Comparison of ENCODE assay signal across 34 mouse cellular contexts in the genomic region with DNA sequence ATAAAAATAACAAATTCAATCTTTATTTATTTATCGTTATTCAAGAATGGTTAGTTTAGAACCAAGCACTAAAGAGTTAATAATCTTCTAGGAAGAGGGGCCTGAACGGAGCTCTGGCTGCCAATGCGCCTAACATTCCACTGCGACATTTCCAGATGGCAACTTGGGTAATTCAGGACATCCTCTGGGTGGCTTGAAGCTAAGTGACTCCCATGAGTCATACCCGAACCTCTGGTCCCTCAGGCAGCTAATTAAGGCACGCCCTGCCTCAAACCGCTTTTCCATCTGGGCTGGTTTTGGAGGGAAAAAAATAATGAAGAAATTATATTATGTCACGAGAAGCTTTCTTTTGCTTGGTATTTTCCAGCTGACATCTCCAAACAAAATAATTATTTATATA. TPM values are rescaled to one million over a fixed set of nuclear protein-coding genes. Genes with fewer than 3 reads are reported as not detected.
DNase-seq lines count a peak whose midpoint lies in the region; ATAC-seq and TF ChIP-seq lines count a peak whose summit lies in the region.
"Had no signal": no experiment of that assay in that cellular context is flagged by ENCODE, and none has a peak within 500 bp of the region (broad histone marks: within the 10 kb centered on the region; RNA-seq: fewer than 3 reads in every experiment).

No protein-coding gene starts in this region.

- TF ChIP-seq EP300 in lung, postnatal 0 days (IDR thresholded peaks at IDR 0.05), result no peak

- no peak overlapping the region for H3K9ac ChIP-seq in lung, postnatal 0 days (replicated peaks; ENCODE audit: low read depth)
- H3K9ac ChIP-seq: embryonic facial prominence, embryonic 15.5 days; forebrain, embryonic 12.5 days; forebrain, postnatal 0 days; heart, embryonic 15.5 days; kidney, embryonic 15.5 days; limb, embryonic 13.5 days; liver, embryonic 12.5 days; liver, postnatal 0 days; midbrain, embryonic 13.5 days; neural tube, embryonic 13.5 days had no signal

- WGBS in heart, embryonic 10.5 days, result 56% methylated on average over 8 of the region's 8 CpGs
- 42% methylated on average over 8 of the region's 8 CpGs for WGBS in lung, postnatal 0 days

- TF ChIP-seq CTCF in lung, postnatal 0 days (IDR thresholded peaks at IDR 0.05), result no peak

- H3K36me3 ChIP-seq in heart, embryonic 10.5 days, result no peaks in the 10 kb centered on the region
- no peaks in the 10 kb centered on the region for H3K36me3 ChIP-seq in lung, postnatal 0 days (ENCODE audit: insufficient read depth, low read length)
- H3K36me3 ChIP-seq: embryonic facial prominence, embryonic 15.5 days; forebrain, embryonic 12.5 days; heart, embryonic 15.5 days; hindbrain, embryonic 10.5 days; kidney, embryonic 15.5 days; limb, embryonic 13.5 days; liver, embryonic 12.5 days; midbrain, embryonic 13.5 days; neural tube, embryonic 13.5 days had no signal

- no peaks in the 10 kb centered on the region for H3K27me3 ChIP-seq in heart, embryonic 10.5 days (ENCODE audit: insufficient read depth, poor library complexity, severe bottlenecking)
- H3K27me3 ChIP-seq in lung, postnatal 0 days (replicated peaks; ENCODE audit: insufficient read depth, low read length), result no peaks in the 10 kb centered on the region
- H3K27me3 ChIP-seq: embryonic facial prominence, embryonic 15.5 days; forebrain, embryonic 12.5 days; heart, embryonic 15.5 days; kidney, embryonic 15.5 days; limb, embryonic 13.5 days; liver, embryonic 12.5 days; midbrain, embryonic 13.5 days; neural tube, embryonic 13.5 days had no signal

- H3K4me2 ChIP-seq in lung, postnatal 0 days (replicated peaks; ENCODE audit: low read depth, low read length), result no peak overlapping the region
- H3K4me2 ChIP-seq: embryonic facial prominence, embryonic 15.5 days; forebrain, embryonic 12.5 days; heart, embryonic 15.5 days; kidney, embryonic 15.5 days; limb, embryonic 13.5 days; midbrain, embryonic 13.5 days; neural tube, embryonic 13.5 days had no signal

- no peaks in the 10 kb centered on the region for H3K4me1 ChIP-seq in heart, embryonic 10.5 days
- H3K4me1 ChIP-seq in lung, postnatal 0 days (ENCODE audit: insufficient read depth, low read depth, low read length), result no peaks in the 10 kb centered on the region
- H3K4me1 ChIP-seq: forebrain, embryonic 12.5 days; heart, embryonic 15.5 days; hindbrain, embryonic 10.5 days; kidney, embryonic 15.5 days; midbrain, embryonic 13.5 days; neural tube, embryonic 13.5 days had no signal

- no peak overlapping the region for H3K27ac ChIP-seq in heart, embryonic 10.5 days
- no peak overlapping the region for H3K27ac ChIP-seq in lung, postnatal 0 days (ENCODE audit: low read length)
- H3K27ac ChIP-seq: embryonic facial prominence, embryonic 15.5 days; forebrain, embryonic 12.5 days; heart, embryonic 15.5 days; hindbrain, embryonic 10.5 days; kidney, embryonic 15.5 days; left cerebral cortex, adult 2 months; limb, embryonic 13.5 days; liver, embryonic 12.5 days; midbrain, embryonic 13.5 days; neural tube, embryonic 13.5 days had no signal

- DNase-seq in gastrocnemius, adult 18-20 months (ENCODE audit: low spot score), result peak; percentile 47
- DNase-seq in gastrocnemius, postnatal 10 days, result no peak
- peak; percentile 15 to 42 for DNase-seq in heart, postnatal 10 days
- no peak for DNase-seq in heart, embryonic 10.5 days (ENCODE audit: low spot score)
- peak; percentile 22 for DNase-seq in lung, postnatal 0 days (ENCODE audit: low spot score)
- DNase-seq in lung, postnatal 14 days, result no peak
- no peak for DNase-seq in cerebellum, postnatal 4 days (ENCODE audit: low spot score in 2 of 2)
- DNase-seq: adrenal gland, adult 8-10 months; B cell, adult 2 months; cerebellum, adult 11 months; cerebellum, adult 9-10 months; cerebellum, postnatal 36 days; forebrain, postnatal 0 days; kidney, adult 18-20 months; kidney, postnatal 25 days; liver, postnatal 0 days; lung, postnatal 10 days; right cerebral cortex, postnatal 4 days; thymus, adult 2 months; thymus, postnatal 36 days had no signal

- intact Hi-C loops in heart, postnatal 10 days (cut with DNase I), result no loop called here

- no peaks in the 10 kb centered on the region for H3K9me3 ChIP-seq in heart, embryonic 10.5 days
- H3K9me3 ChIP-seq in lung, postnatal 0 days (ENCODE audit: low read length), result no peaks in the 10 kb centered on the region
- H3K9me3 ChIP-seq: embryonic facial prominence, embryonic 15.5 days; forebrain, embryonic 12.5 days; heart, embryonic 15.5 days; hindbrain, embryonic 10.5 days; kidney, embryonic 15.5 days; limb, embryonic 13.5 days; liver, embryonic 12.5 days; midbrain, embryonic 13.5 days; neural tube, embryonic 13.5 days had no signal

- H3K4me3 ChIP-seq in heart, embryonic 10.5 days, result no peak overlapping the region
- no peak overlapping the region for H3K4me3 ChIP-seq in lung, postnatal 0 days (ENCODE audit: low read depth, low read length)
- H3K4me3 ChIP-seq: embryonic facial prominence, embryonic 15.5 days; forebrain, embryonic 12.5 days; heart, embryonic 15.5 days; hindbrain, embryonic 10.5 days; kidney, embryonic 15.5 days; left cerebral cortex, adult 2 months; limb, embryonic 13.5 days; liver, embryonic 12.5 days; midbrain, embryonic 13.5 days; neural tube, embryonic 13.5 days had no signal

- no peak for ATAC-seq in lung, postnatal 0 days
- 0 out of 2 replicates have a peak, but pooled peaks have one; percentile 15 for ATAC-seq in granulocyte monocyte progenitor cell, adult 5-6 weeks (replicated peaks; ENCODE audit: poor library complexity, severe bottlenecking)
- ATAC-seq: activated CD4-positive, CD25-positive, alpha-beta regulatory T cell, adult 4 months; forebrain, postnatal 0 days; hindbrain, embryonic 16.5 days; midbrain, embryonic 13.5 days had no signal

RNA-seq across cellular contexts. Expression of a gene that starts 14.6 kb away (rescaled TPM):
- total RNA-seq in gastrocnemius, adult 18-20 months (2021), result 10 to 100 TPM; 10.2 to 12.7 TPM
- 10 to 100 TPM; 65.9 to 76.6 TPM for total RNA-seq in gastrocnemius, postnatal 10 days (2021)
- 10 to 100 TPM; 33.3 to 35.8 TPM for total RNA-seq in heart, postnatal 10 days (2021)
- 3.1 and 4.7 TPM in 2 replicates for polyA plus RNA-seq in heart, embryonic 10.5 days (2016; fragmentation: Nextera tagmentation; extraction: Ambion mirVana)
- 3.0 and 4.0 TPM in 2 replicates for polyA plus RNA-seq in lung, postnatal 0 days (2015; fragmentation: Nextera tagmentation; extraction: Ambion mirVana)
- 3.6 and 5.8 TPM in 2 replicates for total RNA-seq in granulocyte monocyte progenitor cell, adult 5-6 weeks (2014; fragmentation: Nextera tagmentation)
- total RNA-seq in granulocyte monocyte progenitor cell, adult 5-6 weeks (2017), result 4.7 and 6.2 TPM in 2 replicates

RNA-seq across cellular contexts. Expression of a gene that starts 36.8 kb away (rescaled TPM):
- total RNA-seq in gastrocnemius, adult 18-20 months (2021), result 1 to 10 TPM in 1 of 2 experiments, under 1 TPM in 1; 0.23 to 1.1 TPM
- total RNA-seq in gastrocnemius, postnatal 10 days (2021), result 1 to 10 TPM in 1 of 2 experiments, under 1 TPM in 1; 0.40 to 1.5 TPM
- total RNA-seq in heart, postnatal 10 days (2021), result under 1 TPM; 0.14 to 0.32 TPM
- 1.8 and 57.3 TPM in 2 replicates for polyA plus RNA-seq in heart, embryonic 10.5 days (2016; fragmentation: Nextera tagmentation; extraction: Ambion mirVana)
- polyA plus RNA-seq in lung, postnatal 0 days (2015; fragmentation: Nextera tagmentation; extraction: Ambion mirVana), result 1.6 and 1.7 TPM in 2 replicates
- not detected in 2 replicates for total RNA-seq in granulocyte monocyte progenitor cell, adult 5-6 weeks (2014; fragmentation: Nextera tagmentation)
- not detected in 2 replicates for total RNA-seq in granulocyte monocyte progenitor cell, adult 5-6 weeks (2017)
- total RNA-seq: megakaryocyte progenitor cell, adult 5-6 weeks had no signal
- polyA plus RNA-seq: activated CD4-positive, CD25-positive, alpha-beta regulatory T cell, adult 4 months had no signal

Comparison
In these comparisons a context has a peak if more than half of its experiments do, and no peak if none do; other contexts are left out.
1. DNase-seq: peak in gastrocnemius, adult 18-20 months (single experiment), heart, postnatal 10 days (2 of 2) and lung, postnatal 0 days (single experiment); none in gastrocnemius, postnatal 10 days (single experiment), heart, embryonic 10.5 days (single experiment), lung, postnatal 14 days (single experiment) and cerebellum, postnatal 4 days (0 of 2).